Mouse (Mus musculus) left cerebral cortex, adult 8-10 months (tissue): Measurements from ENCODE around the gene Eif4e1b. TPM values are rescaled to one million over a fixed set of nuclear protein-coding genes. Genes with fewer than 3 reads are reported as not detected.

ENCODE experiments used
- DNase-seq, 2 experiments: peaks; one replicate each; pipeline ENCODE4 v3.0.0; 2022; ENCODE audit warnings: low spot score in 2 of 2
- total RNA-seq, 4 experiments: library from RNA; stranded (reverse); gene quantifications; 2 replicates each; pipeline ENCODE4 v1.2.4; 2022

Eif4e1b gene
- total RNA-seq = not detected

DNA sequence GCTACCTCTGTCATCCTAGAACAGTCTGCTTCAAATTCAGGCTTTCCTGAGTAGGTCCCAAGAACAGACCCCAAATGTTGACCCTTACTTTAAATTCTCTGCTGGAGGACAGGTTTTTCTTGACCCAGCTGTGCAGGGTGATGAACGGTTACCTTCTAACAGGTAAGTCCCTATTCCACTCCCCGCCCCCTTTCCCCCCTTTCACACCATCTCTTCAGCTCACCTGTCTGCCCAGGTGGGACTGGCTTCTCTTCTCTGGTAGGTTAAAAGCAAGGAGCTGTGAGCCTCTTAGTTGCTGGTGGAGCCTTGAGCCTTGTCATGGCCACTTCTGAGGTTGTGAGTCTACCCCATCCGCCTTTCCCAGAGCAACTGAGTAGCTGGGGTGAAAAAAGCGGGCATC is at the start of gene Eif4e1b:
TSS of gene Eif4e1b (plus strand) at position 301 of the 400 bp plus-strand sequence.
- no peak for DNase-seq

DNA sequence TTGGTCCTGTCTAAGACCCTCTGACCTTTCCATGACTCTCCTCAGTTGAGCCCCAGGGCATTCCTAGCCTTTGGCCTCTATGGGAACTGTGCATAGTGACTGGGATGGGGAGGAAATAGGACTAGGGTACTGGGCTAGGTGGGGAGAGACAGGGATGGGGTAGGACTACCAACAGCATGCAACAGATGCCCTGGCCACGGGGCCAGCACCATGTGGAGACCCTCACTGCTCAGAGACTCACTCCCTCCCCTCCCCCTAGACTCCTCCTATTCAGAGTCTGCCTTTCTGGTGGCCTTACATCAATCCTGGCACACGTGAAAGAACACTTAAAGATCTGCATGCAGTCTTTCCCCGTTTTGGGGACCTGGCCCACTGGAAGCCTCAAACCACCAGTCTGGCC is 46.9 kb upstream of the Eif4e1b start:
- no peak for DNase-seq

DNA sequence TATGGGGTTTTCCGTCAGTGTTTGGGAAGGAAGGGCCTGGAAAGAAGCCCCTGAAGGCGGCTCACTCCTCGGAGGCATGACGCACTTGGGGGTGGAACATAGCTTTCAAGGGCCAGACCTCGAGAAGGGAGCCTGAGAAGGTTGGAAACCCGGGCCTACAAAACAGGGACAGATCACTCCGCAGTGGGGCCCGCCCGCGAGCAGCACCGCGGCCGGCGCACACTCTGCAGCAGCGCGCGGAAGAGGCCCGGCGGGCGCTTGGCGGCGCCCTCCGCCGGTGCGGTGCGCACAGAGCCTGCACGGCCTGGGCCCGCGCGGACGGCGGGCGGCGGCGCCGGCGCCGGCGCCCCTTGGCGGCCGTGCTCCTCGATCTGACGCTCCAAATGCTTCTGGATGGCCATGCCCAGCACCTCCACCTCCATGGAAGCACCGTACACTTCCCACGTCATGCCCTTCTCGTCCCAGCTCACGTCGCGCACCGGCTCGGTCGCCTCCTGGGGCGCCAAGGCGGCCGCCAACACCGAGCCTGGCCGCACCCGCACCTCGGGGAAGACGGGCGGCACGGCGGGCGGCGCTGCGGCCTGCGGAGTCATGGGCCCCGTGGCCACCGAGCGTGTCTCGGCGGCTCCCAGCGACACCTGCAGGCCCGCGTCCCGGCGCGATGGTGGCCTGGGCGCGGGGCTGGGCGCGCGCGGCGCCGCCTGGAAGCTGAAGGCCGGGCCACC is 46.1 kb upstream of the Eif4e1b start:
- no peak for DNase-seq

DNA sequence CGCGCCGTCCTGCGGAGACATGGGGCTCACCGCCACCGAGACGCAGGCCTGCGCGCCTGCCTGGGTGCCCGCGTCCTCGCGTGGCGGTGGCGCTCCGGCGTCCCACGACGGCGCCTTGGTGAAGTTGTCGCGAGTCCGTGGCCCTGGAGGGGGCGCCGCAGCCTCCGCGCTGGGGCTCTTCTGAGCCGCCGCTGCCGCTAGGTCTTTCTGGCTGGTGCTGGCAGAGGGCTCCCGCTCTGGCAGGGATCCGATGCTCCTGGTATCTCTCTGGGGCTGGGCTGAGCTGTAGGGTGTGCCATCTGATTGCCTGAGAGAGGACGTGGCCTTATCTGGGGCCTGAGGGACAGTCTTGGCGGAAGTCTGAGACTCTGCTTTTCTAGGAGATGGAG is 45.6 kb upstream of the Eif4e1b start:
- DNase-seq = peak in 1 of 2 experiments; percentile 21

DNA sequence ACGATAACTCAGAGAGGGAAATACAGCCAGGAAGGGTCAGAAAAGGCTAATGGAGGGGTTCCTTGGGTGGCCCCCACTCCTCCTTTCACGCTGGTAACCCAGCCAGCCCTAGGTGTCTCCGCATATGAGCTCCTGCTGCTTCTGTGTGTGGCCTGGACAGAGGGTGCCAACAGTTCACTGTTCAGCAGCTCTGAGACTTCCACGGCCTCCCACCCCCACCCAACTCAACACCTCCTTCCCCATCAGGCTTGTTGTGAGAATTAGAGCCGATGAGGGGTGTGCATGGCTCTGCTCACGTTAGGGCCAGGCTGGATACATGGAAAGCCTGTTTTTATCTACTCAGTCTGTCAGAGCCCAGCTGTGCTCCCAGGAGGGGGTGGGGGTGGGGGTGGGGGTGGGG is 37.7 kb upstream of the Eif4e1b start:
- DNase-seq = no peak

DNA sequence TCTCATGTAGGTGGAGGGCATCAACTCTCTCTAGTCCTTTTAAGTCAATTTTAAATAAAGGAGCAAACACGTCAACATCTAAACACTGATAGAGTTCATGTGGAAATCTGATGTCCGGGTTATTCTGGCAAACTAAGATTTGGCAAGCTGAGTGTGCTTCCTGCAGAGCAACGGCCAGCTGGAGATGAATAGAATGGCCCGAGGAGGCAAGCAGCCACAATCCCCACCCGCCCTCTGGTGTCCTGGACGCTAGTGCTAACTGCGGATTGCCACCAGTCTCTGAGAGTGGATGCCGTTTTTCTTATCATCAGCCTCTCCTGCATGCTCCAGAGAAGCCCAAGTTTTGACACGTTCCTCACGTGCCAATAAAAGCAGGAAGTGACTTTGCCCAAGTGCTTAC is 36.9 kb upstream of the Eif4e1b start:
- DNase-seq = no peak

DNA sequence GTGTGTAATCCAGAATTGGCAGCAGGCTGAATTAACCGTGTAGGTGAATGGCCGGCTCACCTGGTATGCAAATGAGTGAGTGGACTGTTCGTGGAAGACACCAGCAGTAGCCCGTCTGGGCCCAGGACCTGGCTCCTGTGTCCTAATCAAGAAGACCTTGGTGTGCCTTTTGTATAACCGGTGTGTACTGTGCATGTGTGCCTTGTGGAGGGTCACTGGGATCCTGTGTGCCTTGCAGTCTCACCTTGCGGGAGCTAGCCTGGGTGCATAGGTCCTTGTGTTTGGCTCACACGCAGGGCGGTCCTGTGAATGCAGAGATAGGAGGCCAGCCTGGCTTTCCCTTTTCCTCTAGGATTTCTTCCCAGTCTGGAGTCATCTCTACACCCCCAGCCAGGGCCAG is 35.6 kb upstream of the Eif4e1b start:
- no peak for DNase-seq

DNA sequence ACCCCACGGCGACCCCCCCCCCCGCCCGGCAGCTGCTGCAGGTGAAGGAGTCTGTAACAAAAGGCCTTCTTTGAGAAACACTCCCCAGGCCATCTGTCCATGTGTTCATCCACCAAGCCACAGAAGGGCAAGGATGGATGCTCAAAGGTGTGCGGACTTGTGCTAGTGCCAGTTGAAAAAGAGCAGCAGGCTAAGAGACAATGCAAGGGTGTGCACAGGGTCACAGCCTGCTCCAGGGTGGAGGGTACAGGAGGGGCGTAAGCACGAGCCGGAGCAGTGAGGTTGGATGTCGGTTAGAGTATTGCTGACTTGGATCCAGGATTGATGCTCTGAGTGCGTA is 35.1 kb upstream of the Eif4e1b start:
- no peak for DNase-seq

DNA sequence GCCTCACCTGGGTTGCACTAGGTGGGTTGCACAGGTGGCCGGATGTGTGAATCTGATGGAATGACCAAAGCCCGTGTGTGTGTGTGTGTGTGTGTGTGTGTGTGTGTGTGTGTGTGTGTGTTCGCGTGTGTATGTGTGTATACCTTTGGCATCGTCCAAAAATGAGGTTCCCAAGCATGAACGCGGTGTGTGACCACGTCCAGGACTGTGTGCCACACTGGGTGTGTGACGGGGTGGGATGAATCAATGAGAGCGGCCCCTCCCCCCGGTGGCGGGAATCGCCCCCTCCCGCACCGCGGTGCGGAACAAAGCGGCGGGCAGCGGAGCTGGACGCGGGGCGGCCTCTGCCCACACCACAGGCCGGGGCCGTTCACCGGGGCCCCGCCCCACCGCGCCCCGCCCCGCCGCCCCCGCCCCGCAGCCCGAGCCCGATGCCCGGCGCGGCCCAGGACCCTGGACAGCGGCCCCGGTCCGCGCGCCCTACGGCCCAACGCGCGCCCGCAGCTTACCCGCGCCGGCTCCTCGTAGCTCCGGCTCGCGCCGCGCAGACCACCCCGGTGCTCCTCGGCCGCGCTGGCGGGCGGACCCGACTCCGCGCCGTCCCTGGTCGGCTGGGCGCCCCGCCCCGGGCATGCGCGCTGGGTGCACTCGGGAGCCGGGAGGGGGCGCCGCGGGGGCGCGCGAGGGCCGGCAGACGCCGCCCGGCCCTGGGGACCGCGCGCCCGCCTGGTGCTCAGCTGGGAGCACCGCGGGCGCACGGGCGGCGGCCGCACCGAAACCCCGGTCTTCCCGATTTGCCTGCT is 34.5 kb upstream of the Eif4e1b start:
- DNase-seq = no peak

DNA sequence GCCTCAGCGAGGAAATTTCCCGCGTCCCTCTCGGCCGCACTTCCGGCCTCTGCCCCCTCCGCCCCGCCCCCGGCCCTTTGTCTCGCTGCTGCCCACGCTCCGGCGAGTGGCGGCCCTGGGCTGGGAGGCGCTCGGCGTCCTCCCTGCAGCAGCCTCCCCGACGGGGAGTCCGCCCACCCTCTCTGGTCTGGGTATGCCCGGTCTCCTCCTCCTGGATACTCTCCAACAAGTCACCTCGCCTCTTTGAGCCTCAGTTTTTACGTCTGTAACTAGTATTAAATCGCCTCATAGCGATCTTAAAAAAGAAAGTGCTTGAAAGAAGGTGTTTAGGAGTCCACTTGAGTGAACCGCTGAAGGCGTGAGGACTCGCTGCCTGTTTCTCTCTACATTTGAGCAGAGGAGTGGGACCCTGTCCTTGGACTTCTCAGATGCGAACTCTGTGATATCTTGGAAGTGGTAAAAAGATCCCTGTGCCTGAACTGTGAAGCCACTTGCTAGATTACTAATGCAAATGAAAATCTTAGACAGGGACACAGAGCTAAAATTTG is 33.9 kb upstream of the Eif4e1b start, which contains the start of gene Gprin1:
TSS of gene Gprin1 (minus strand) at position 11 of the 548 bp plus-strand sequence.
- DNase-seq = no peak

DNA sequence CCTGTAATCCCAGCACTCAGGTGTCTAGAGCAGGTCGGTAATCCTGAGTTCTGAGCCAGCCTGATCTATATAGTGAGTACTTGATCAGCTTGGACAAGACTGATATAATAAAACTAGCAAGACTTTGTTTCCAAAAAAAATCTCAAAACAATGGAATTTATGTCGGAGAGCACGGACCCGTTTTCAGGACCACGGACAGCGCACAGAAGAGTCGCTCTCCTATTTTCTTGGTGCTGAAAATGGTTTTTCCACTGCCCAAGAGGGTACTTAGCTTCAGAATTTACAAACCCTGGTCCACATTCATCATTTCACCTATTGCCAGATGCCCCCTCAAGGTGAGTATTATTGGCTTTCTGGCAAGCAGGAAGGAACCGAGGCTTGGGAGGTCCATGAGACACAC is 33.1 kb upstream of the Eif4e1b start:
- no peak for DNase-seq

DNA sequence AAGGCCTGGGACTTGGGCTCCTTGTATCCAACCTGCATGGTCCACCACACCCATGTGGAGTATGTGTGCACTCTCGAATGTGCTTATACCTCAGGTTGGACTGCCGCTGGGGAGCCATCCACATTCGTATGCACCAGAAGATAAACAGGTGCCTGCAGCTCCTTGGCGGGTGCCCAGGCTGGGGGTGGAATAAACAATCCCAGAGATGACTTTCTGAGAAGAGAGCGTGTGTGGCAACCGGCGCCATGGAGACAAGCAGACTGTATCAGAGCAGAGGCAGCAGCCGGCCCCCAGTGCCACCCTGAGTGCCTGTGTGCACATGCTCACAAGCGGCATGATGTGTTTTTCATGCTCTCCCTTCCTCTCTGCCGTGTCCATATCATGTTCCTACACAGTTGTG is 31.1 kb upstream of the Eif4e1b start:
- DNase-seq = peak; percentile 53 to 95

DNA sequence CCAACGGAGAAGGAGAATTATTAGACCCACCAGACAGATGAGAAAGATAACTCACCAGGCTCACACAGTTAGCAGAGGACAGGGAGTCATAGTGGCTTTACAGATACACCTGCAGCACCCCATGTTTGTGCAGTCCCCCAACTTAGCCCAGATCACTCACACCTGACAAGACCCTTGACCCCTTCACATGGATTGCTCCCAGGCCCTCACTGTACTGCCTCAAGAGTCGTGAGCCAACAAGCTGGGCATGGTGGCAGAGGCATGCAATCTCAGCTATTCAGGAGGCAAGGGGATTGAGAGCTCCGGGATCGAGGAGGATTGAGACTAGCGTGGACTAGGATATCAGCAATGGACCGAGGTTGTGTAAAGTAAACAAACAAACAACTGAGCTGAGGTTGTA is 30.1 kb upstream of the Eif4e1b start:
- no peak for DNase-seq

DNA sequence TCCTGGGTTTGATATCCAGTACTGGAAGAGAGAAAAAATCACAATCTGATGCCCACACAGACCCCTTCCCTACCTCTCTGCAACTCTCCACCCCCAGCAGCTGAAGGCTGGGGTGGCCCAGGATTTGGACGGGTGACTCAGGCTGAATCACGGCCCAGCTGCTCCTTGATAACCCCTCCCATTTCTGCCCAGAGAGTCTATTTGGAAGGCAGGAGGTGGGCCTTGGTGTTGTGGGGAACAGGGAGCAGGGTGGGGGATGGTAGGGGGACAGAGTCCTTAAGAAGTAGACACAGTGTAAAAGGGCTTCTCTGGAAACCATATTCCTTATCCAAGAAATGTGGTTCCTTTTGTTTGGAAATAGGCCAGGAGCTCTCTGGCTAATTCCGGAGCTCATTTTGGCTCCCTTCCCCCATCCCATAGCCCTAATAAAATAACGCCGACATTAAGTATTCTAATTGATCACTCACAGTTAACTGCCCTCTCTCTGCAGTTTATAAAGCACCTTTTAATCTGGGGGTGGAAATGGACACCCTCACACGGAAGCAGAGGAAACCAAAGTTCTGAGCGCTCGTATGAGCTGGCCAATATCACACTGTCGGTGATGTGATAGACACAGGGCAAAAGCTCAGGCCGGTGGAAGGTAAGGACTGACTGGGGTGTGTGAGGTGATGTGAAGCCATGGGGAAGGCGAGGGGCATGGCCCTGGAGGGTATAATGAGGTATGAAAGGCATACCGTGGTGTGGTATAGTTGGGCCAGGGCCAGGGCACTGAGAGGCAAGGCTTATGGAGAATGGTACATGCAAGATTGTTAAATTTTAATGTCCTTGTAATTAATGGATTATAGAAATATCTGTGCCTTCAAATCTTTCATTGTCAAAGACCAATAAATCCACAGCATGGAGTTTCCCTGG is 29.4 kb upstream of the Eif4e1b start:
- DNase-seq = peak in 1 of 2 experiments; percentile 9

DNA sequence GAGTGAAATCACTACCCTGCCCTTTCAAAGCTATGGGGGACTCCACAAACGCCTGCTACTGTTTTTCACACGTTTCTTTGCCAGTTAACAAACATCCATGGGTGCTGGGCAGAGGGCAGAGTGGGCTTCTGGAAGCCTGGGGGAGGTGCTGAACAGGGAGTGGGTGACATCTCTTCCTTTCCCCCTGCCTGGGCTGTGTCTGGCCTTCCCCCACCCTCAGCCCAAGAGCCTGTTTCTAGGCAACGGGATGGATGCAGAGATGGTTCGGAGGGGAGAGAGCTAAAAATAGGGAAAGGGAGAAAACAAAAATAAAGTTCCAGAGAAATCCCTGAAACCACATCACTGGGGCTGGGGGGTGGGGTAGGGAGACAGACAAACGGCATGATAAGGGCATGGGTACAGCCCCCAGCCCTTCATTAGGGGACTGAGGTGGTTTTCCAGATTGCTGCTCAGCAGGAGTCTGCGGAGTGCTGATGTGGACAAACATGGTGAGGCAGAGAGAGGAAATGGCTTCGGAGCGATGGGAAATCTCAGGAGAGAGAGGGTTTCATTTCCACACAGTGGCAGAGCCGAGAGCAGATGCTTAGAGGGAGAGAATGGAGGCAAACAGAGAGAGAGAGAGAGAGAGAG is 28.5 kb upstream of the Eif4e1b start:
- DNase-seq = peak in 1 of 2 experiments; percentile 24

DNA sequence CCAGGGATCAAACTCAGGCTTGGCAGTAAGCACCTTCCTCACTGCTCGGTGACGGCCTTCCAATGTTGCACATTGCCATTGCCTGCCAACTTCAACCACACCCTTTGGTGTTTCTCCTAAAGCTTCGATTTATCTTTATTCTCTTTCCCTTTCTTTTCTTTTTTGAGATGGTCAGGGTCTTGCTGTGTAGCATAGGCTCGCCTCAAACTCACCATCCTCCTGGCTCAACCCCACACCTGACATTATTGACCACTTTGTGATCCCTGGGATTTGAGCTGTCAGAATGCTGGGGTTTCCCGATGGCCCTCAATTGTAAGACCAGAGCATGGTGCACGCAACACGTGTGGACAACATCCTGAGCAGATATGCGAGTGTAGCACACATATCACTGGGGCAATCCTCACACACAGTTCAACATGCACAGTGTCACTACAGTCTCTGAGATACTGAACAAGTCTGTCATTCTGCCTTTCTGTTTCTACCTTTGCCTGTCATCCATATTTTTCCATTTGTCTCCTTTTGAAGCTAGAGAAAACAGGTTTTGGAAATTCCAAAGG is 27.6 kb upstream of the Eif4e1b start:
- no peak for DNase-seq

DNA sequence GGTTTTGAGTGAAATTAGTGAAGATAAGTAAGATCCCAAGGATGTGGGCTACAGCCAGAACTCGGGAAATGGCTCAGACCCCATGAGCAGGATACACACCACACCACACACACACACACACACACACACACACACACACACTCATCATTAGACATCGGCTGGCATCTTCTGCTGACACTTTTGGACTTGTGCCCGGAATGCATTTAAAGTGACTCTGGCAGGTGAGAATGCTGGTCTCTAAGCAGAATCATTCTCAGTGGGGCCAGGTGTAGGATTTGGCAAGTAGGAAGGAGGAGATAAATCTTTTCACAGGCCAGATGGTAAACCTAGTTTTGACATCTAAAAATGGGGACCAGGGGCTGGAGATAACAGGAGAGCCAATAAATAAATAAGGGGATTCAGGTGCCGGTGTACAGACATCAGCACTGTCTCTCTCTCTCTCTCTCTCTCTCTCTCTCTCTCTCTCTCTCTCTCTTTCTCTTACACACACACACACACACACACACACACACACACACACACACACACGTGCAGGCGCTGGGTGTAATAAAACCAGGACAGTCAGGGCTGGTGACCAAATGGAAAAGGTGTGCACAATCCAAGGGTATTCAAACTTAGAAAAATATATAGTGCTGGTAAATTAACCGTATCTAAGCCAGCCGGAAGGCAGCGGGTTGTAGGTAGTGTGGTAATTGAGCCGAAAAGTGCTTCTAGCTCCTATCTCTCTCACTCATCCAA is 26.5 kb upstream of the Eif4e1b start:
- peak; percentile 19 to 62 for DNase-seq

DNA sequence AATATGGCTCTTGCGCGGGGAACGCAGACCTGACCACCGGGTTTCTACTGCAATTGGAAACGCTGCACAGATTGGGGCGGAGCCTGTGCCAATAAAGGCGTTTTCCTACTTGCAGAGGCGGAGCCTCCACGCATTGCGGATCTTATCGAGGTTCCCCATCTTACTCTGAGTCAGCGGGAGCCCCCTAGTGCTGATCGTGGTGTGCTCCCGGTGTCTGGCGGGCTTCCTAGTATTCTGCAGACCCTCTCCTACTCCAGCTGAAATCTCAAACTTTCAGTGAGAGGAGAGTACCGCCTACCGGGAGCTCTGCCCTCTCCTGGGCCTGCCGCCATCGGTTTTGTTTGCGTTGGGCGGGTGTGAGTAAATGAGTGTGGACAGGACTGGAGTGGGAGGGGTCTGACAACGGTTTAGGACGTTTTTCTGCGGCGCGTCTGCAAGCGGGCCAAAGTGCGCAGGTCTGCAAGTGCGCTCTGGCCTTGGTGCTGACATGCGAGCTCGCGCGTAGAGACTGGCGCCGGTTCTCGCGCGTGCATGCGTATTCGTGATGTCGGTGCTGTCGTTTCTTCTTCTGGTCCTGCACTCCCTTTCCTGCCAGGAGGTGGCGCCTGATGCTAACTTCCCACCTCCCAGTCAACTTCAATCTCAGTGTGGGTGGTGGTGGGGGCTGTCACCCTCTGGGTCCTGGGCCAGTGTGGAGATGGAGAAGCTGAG is 25.6 kb upstream of the Eif4e1b start:
- peak; percentile 77 to 91 for DNase-seq

DNA sequence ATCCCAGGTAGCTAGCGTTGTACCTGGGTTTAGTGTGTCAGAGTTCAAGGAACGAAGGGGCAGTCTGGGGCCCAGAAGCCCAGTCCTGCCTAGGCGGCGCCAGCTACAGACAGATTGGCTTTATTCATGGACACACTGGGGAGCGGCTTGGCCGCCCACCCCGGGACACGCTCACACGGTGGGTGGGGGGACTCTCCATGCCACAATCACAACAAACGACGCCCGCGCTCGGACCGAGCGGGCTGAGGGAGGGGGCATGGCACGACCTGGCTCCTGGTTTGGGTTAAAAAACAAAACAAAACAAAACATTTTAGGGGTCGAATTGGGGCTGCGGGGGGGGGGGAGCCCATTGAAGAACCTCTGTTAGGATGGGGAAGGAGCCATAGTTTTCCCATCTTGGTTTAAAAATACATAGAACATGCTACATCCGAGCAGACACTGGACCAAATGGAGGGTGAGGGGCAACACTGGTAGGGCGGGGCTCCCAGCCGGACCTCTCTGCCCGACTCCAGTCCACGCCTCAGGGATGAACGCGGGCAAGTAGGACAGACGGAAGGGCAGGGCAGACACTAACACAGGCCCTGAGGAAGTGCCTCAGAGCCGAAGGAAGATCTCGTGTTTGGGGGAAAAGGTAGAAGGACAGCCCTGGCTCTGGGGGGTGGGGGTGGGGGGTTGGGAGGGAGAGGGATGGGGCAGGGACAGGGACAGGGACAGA is 24.9 kb upstream of the Eif4e1b start:
- peak in 1 of 2 experiments; percentile 7 for DNase-seq
